Comparison of ENCODE assay signal across 8 mouse cellular contexts in the genomic region with DNA sequence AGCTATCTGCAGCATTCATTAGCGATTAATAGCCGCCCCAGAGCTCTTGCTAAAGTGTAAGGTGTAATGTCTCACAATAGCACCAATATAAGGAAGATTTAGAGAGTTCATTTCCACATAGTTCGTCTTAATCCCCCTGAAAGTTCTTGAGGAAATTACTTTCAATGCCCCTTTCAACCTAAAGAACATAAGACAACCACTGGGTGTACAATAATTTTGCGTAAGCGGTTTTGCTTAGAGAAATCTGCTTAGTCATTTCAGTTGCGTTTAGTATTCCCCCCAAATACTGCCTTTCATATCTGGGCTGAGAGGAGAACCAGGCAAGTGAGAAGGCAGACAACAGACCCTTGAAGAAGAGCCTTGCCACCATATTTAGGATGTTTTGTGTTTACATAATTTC. TPM values are rescaled to one million over a fixed set of nuclear protein-coding genes. Genes with fewer than 3 reads are reported as not detected.
DNase-seq lines count a peak whose midpoint lies in the region; ATAC-seq lines count a peak whose summit lies in the region.

No protein-coding gene starts in this region.

- peak; percentile 53 for ATAC-seq in erythroid progenitor cell, adult 5-6 weeks (replicated peaks; ENCODE audit: low FRiP score, poor library complexity, severe bottlenecking)
- ATAC-seq in liver, embryonic 13.5 days (ENCODE audit: low read depth): 0 out of 2 replicates have a peak, but pooled peaks have one; percentile 11
- no peak for ATAC-seq in frontal cortex, adult (ENCODE audit: low TSS enrichment)
- ATAC-seq in CD4-positive, CD25-positive, alpha-beta regulatory T cell, adult 4 months: no peak

- H3K27ac ChIP-seq in liver, embryonic 13.5 days: peak overlapping the region; percentile 99

- peak overlapping the region; percentile 78 for H3K4me2 ChIP-seq in liver, embryonic 13.5 days

- peaks cover 9% of the 10 kb centered on the region for H3K36me3 ChIP-seq in liver, embryonic 13.5 days

- 4% methylated on average over 6 of the region's 6 CpGs for WGBS in liver, embryonic 13.5 days (ENCODE audit: insufficient replicate concordance)

- no peaks in the 10 kb centered on the region for H3K9me3 ChIP-seq in liver, embryonic 13.5 days (replicated peaks)

- peak overlapping the region; percentile 100 for H3K9ac ChIP-seq in liver, embryonic 13.5 days

- peaks cover 56% of the 10 kb centered on the region for H3K4me1 ChIP-seq in liver, embryonic 13.5 days (replicated peaks)

- peak overlapping the region; percentile 98 for H3K4me3 ChIP-seq in liver, embryonic 13.5 days (replicated peaks)

- peak; percentile 20 for DNase-seq in embryo, embryonic 11 days
- DNase-seq in embryo, embryonic 10.5 days (ENCODE audit: low spot score): no peak
- peak; percentile 27 for DNase-seq in 3134 (ENCODE audit: extremely low read depth, insufficient read length, low spot score)
- DNase-seq in liver, embryonic 13.5 days: peak; percentile 50
- DNase-seq in layer of hippocampus, postnatal 25 days (ENCODE audit: extremely low spot score in 1 of 2, low spot score in 1 of 2): no peak

- H3K27me3 ChIP-seq in liver, embryonic 13.5 days: no peaks in the 10 kb centered on the region

RNA-seq across cellular contexts. Expression of gene Cltc, which starts 1.2 kb away (rescaled TPM):
- 369 and 390 TPM in 2 replicates for total RNA-seq in erythroid progenitor cell, adult 5-6 weeks (2015; ENCODE audit: low replicate concordance)
- total RNA-seq in erythroid progenitor cell, adult 5-6 weeks (2017; ENCODE audit: low replicate concordance): 282 and 302 TPM in 2 replicates
- polyA plus RNA-seq in liver, embryonic 13.5 days (2015; fragmentation: Nextera tagmentation; extraction: Ambion mirVana): 80.0 and 104 TPM in 2 replicates
- 100 to 1,000 TPM; 453 to 461 TPM for total RNA-seq in layer of hippocampus, postnatal 25 days (2021)
- polyA plus RNA-seq in CD4-positive, CD25-positive, alpha-beta regulatory T cell, adult 4 months (2017; shearing (Covaris generic)): 10 to 100 TPM; 80.2 to 87.2 TPM

RNA-seq across cellular contexts. Expression of gene Dhx40, which starts 49.0 kb away (rescaled TPM):
- 11.5 and 26.8 TPM in 2 replicates for total RNA-seq in erythroid progenitor cell, adult 5-6 weeks (2015; ENCODE audit: low replicate concordance)
- total RNA-seq in erythroid progenitor cell, adult 5-6 weeks (2017; ENCODE audit: low replicate concordance): 20.6 and 22.7 TPM in 2 replicates
- polyA plus RNA-seq in liver, embryonic 13.5 days (2015; fragmentation: Nextera tagmentation; extraction: Ambion mirVana): 8.5 and 11.4 TPM in 2 replicates
- total RNA-seq in layer of hippocampus, postnatal 25 days (2021): 10 to 100 TPM; 29.2 to 33.9 TPM
- polyA plus RNA-seq in CD4-positive, CD25-positive, alpha-beta regulatory T cell, adult 4 months (2017; shearing (Covaris generic)): 10 to 100 TPM; 23.6 to 24.4 TPM

Comparison
In these comparisons a context has a peak if more than half of its experiments do, and no peak if none do; other contexts are left out.
1. DNase-seq: peak in embryo, embryonic 11 days (single experiment), 3134 (single experiment) and liver, embryonic 13.5 days (single experiment); none in embryo, embryonic 10.5 days (single experiment) and layer of hippocampus, postnatal 25 days (0 of 2).
2. ATAC-seq: peak in erythroid progenitor cell, adult 5-6 weeks (single experiment) and liver, embryonic 13.5 days (single experiment); none in frontal cortex, adult (single experiment) and CD4-positive, CD25-positive, alpha-beta regulatory T cell, adult 4 months (single experiment).